Mouse (Mus musculus): ENCODE measurements around the gene Smad5. TPM values are rescaled to one million over a fixed set of nuclear protein-coding genes. Genes with fewer than 3 reads are reported as not detected.

The Smad5 gene
- polyA plus RNA-seq, 1 experiment = 12.7 TPM

DNA sequence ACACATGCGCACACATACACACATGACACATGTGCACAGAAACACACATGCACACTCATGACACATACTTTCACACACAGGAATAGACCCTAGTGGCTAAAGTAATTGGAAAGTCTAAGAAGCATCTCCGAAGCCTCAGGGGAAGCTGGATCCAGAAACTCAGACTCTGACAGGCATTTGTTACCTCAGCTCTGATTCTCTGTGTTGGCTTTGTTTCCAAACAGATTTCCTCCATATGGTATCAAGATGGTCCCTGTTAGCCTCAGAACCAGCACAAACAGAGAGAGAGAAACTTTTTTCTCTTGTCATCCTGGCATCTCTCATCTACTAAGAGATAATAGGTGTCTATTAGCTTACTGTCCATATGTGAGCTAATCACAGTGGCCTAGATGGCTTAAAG lies 5.6 kb upstream of the Smad5 start:
- TF ChIP-seq TCF12 (IDR thresholded peaks at IDR 0.05; ENCODE audit: insufficient read depth, poor library complexity, severe bottlenecking) (no peak), REST (IDR thresholded peaks at IDR 0.05; ENCODE audit: insufficient read depth, insufficient read length) (no peak), MYOD1 (IDR thresholded peaks at IDR 0.05; ENCODE audit: control insufficient read depth in 1 of 3, insufficient read length in 2 of 3, low read depth in 2 of 3) (no peak), POLR2AphosphoS2 (IDR thresholded peaks at IDR 0.05; ENCODE audit: insufficient read length, low read depth) (no peak), USF1 (IDR thresholded peaks at IDR 0.05; ENCODE audit: low read depth) (no peak), SRF (IDR thresholded peaks at IDR 0.05; ENCODE audit: control insufficient read depth, insufficient read length, low read depth) (no peak), TCF3 (IDR thresholded peaks at IDR 0.05; ENCODE audit: insufficient read length, low read depth) (no peak), MAX (IDR thresholded peaks at IDR 0.05; ENCODE audit: low read depth) (no peak), POLR2A (IDR thresholded peaks at IDR 0.05; ENCODE audit: insufficient read length, low read depth) (no peak), MYOG (IDR thresholded peaks at IDR 0.05; ENCODE audit: control insufficient read depth in 1 of 3, insufficient read depth in 1 of 3, insufficient read length in 2 of 3, low read depth in 2 of 3) (no peak), E2F4 (IDR thresholded peaks at IDR 0.05; ENCODE audit: insufficient read depth) (no peak), CEBPB (IDR thresholded peaks at IDR 0.05; ENCODE audit: insufficient read depth, poor library complexity, severe bottlenecking) (no peak)
- H3ac ChIP-seq (ENCODE audit: control insufficient read depth, insufficient read length) = no peak overlapping the region
- no peak overlapping the region for H3K4me2 ChIP-seq (ENCODE audit: low read depth)
- H3K79me2 ChIP-seq (ENCODE audit: control insufficient read depth, insufficient read depth) = no peaks in the 10 kb centered on the region
- H3K4me3 ChIP-seq = no peak overlapping the region
- no peaks in the 10 kb centered on the region for H3K36me3 ChIP-seq (ENCODE audit: control insufficient read depth, insufficient read depth)
- no peaks in the 10 kb centered on the region for H3K27me3 ChIP-seq (ENCODE audit: control insufficient read depth, insufficient read depth, insufficient read length)

- Histone ChIP-seq H3K36me3 (ENCODE audit: control insufficient read depth, insufficient read depth) (no peaks in the 10 kb centered on the region), H3ac (ENCODE audit: control insufficient read depth, insufficient read length) (no peak overlapping the region), H3K4me2 (ENCODE audit: low read depth) (peak overlapping the region; percentile 38), H3K27me3 (ENCODE audit: control insufficient read depth, insufficient read depth, insufficient read length) (no peaks in the 10 kb centered on the region), H3K79me2 (ENCODE audit: control insufficient read depth, insufficient read depth) (no peaks in the 10 kb centered on the region), H3K4me3 (no peak overlapping the region)
- TF ChIP-seq SRF (IDR thresholded peaks at IDR 0.05; ENCODE audit: control insufficient read depth, insufficient read length, low read depth) (no peak), MYOD1 (IDR thresholded peaks at IDR 0.05; ENCODE audit: control insufficient read depth in 1 of 3, insufficient read length in 2 of 3, low read depth in 2 of 3) (no peak), TCF12 (IDR thresholded peaks at IDR 0.05; ENCODE audit: insufficient read depth, poor library complexity, severe bottlenecking) (no peak), TCF3 (IDR thresholded peaks at IDR 0.05; ENCODE audit: insufficient read length, low read depth) (no peak), E2F4 (IDR thresholded peaks at IDR 0.05; ENCODE audit: insufficient read depth) (no peak), REST (IDR thresholded peaks at IDR 0.05; ENCODE audit: insufficient read depth, insufficient read length) (no peak), POLR2AphosphoS2 (IDR thresholded peaks at IDR 0.05; ENCODE audit: insufficient read length, low read depth) (no peak), CEBPB (IDR thresholded peaks at IDR 0.05; ENCODE audit: insufficient read depth, poor library complexity, severe bottlenecking) (no peak), MYOG (IDR thresholded peaks at IDR 0.05; ENCODE audit: control insufficient read depth in 1 of 3, insufficient read depth in 1 of 3, insufficient read length in 2 of 3, low read depth in 2 of 3) (no peak), POLR2A (IDR thresholded peaks at IDR 0.05; ENCODE audit: insufficient read length, low read depth) (no peak), USF1 (IDR thresholded peaks at IDR 0.05; ENCODE audit: low read depth) (no peak)
These were observed 4.4 kb upstream of the Smad5 start for GRCm38 (mm10) chr13:56698391-56698790.

DNA sequence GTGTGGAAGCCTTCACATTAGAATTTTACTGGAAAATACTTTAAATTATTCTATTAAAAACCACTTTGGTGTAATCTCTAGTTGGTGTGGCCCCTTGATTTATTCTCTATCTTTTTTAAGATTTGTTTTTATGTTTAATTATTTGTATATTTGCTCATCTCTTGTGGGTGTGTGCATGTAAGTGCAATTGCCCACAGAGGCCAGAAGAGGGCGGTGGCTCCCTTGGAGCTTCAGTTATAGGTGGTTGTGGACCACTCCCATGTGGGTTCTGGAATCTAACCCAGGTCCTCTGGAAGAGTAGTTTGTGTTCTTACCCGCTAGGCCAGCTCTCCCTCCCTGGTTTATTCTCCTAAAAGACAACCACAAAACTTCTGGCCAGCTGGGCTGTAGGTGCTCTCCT lies 3.4 kb upstream of the Smad5 start:
- Histone ChIP-seq H3K4me3 (no peak overlapping the region), H3K36me3 (ENCODE audit: control insufficient read depth, insufficient read depth) (no peaks in the 10 kb centered on the region), H3K4me2 (ENCODE audit: low read depth) (no peak overlapping the region), H3ac (ENCODE audit: control insufficient read depth, insufficient read length) (no peak overlapping the region), H3K27me3 (ENCODE audit: control insufficient read depth, insufficient read depth, insufficient read length) (no peaks in the 10 kb centered on the region), H3K79me2 (ENCODE audit: control insufficient read depth, insufficient read depth) (peaks cover 7% of the 10 kb centered on the region)
- TF ChIP-seq E2F4 (IDR thresholded peaks at IDR 0.05; ENCODE audit: insufficient read depth) = no peak
- no peak for TF ChIP-seq POLR2A (IDR thresholded peaks at IDR 0.05; ENCODE audit: insufficient read length, low read depth)
- no peak for TF ChIP-seq MYOD1 (IDR thresholded peaks at IDR 0.05; ENCODE audit: control insufficient read depth in 1 of 3, insufficient read length in 2 of 3, low read depth in 2 of 3)
- TF ChIP-seq CEBPB (IDR thresholded peaks at IDR 0.05; ENCODE audit: insufficient read depth, poor library complexity, severe bottlenecking) = no peak
- TF ChIP-seq MAX (IDR thresholded peaks at IDR 0.05; ENCODE audit: low read depth) = no peak
- no peak for TF ChIP-seq TCF3 (IDR thresholded peaks at IDR 0.05; ENCODE audit: insufficient read length, low read depth)

DNA sequence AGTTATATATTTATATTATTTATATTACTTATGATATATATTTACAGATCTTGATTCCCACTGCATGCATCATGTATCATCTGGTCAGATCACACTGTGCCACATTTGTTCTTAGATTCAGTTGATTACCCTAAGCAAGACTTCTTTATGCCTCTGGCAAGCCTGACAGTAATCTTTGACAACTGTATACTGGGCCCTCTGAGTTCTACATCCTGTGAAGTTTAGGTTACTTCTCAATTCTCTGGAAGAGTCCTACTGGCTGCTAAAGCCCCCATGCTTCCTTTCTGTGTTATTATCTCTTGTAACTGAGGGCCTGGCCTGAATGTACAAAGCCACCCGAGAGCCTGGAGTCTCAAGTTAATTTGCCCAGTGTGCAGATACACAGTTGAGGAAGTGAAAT lies 1.8 kb upstream of the Smad5 start:
- H3K4me3 ChIP-seq = no peak overlapping the region
- TF ChIP-seq POLR2A (IDR thresholded peaks at IDR 0.05; ENCODE audit: insufficient read length, low read depth) = no peak
- TF ChIP-seq USF1 (IDR thresholded peaks at IDR 0.05; ENCODE audit: low read depth) = no peak
- no peak for TF ChIP-seq CEBPB (IDR thresholded peaks at IDR 0.05; ENCODE audit: insufficient read depth, poor library complexity, severe bottlenecking)
- no peak for TF ChIP-seq MAX (IDR thresholded peaks at IDR 0.05; ENCODE audit: low read depth)
- TF ChIP-seq TCF12 (IDR thresholded peaks at IDR 0.05; ENCODE audit: insufficient read depth, poor library complexity, severe bottlenecking) = no peak
- TF ChIP-seq MYOD1 (IDR thresholded peaks at IDR 0.05; ENCODE audit: control insufficient read depth in 1 of 3, insufficient read length in 2 of 3, low read depth in 2 of 3) = no peak
- no peak for TF ChIP-seq E2F4 (IDR thresholded peaks at IDR 0.05; ENCODE audit: insufficient read depth)
- no peak for TF ChIP-seq TCF3 (IDR thresholded peaks at IDR 0.05; ENCODE audit: insufficient read length, low read depth)
- no peak for TF ChIP-seq REST (IDR thresholded peaks at IDR 0.05; ENCODE audit: insufficient read depth, insufficient read length)
- H3K36me3 ChIP-seq (ENCODE audit: control insufficient read depth, insufficient read depth) = no peaks in the 10 kb centered on the region
- H3K79me2 ChIP-seq (ENCODE audit: control insufficient read depth, insufficient read depth) = peaks cover 23% of the 10 kb centered on the region
- no peak overlapping the region for H3K4me2 ChIP-seq (ENCODE audit: low read depth)
- no peaks in the 10 kb centered on the region for H3K27me3 ChIP-seq (ENCODE audit: control insufficient read depth, insufficient read depth, insufficient read length)
- no peak overlapping the region for H3ac ChIP-seq (ENCODE audit: control insufficient read depth, insufficient read length)

GRCm38 (mm10) chr13:56701924-56702323 lies 886 bp upstream of the Smad5 start:
- peaks cover 4% of the 10 kb centered on the region for H3K36me3 ChIP-seq (ENCODE audit: control insufficient read depth, insufficient read depth)
- H3K27me3 ChIP-seq (ENCODE audit: control insufficient read depth, insufficient read depth, insufficient read length) = no peaks in the 10 kb centered on the region
- peaks cover 32% of the 10 kb centered on the region for H3K79me2 ChIP-seq (ENCODE audit: control insufficient read depth, insufficient read depth)
- H3K4me3 ChIP-seq = peak overlapping the region; percentile 79
- TF ChIP-seq REST (IDR thresholded peaks at IDR 0.05; ENCODE audit: insufficient read depth, insufficient read length) (no peak), MYOG (IDR thresholded peaks at IDR 0.05; ENCODE audit: control insufficient read depth in 1 of 3, insufficient read depth in 1 of 3, insufficient read length in 2 of 3, low read depth in 2 of 3) (no peak), MAX (IDR thresholded peaks at IDR 0.05; ENCODE audit: low read depth) (no peak), POLR2AphosphoS2 (IDR thresholded peaks at IDR 0.05; ENCODE audit: insufficient read length, low read depth) (no peak), TCF12 (IDR thresholded peaks at IDR 0.05; ENCODE audit: insufficient read depth, poor library complexity, severe bottlenecking) (no peak), POLR2A (IDR thresholded peaks at IDR 0.05; ENCODE audit: insufficient read length, low read depth) (no peak), CEBPB (IDR thresholded peaks at IDR 0.05; ENCODE audit: insufficient read depth, poor library complexity, severe bottlenecking) (no peak), SRF (IDR thresholded peaks at IDR 0.05; ENCODE audit: control insufficient read depth, insufficient read length, low read depth) (no peak), E2F4 (IDR thresholded peaks at IDR 0.05; ENCODE audit: insufficient read depth) (no peak), TCF3 (IDR thresholded peaks at IDR 0.05; ENCODE audit: insufficient read length, low read depth) (no peak), MYOD1 (IDR thresholded peaks at IDR 0.05; ENCODE audit: control insufficient read depth in 1 of 3, insufficient read length in 2 of 3, low read depth in 2 of 3) (no peak), USF1 (IDR thresholded peaks at IDR 0.05; ENCODE audit: low read depth) (no peak)
- no peak overlapping the region for H3K4me2 ChIP-seq (ENCODE audit: low read depth)
- H3ac ChIP-seq (ENCODE audit: control insufficient read depth, insufficient read length) = no peak overlapping the region
